Mouse (Mus musculus) MEL (cell line): ENCODE measurements around the gene Cbx5. TPM values are rescaled to one million over a fixed set of nuclear protein-coding genes. Genes with fewer than 3 reads are reported as not detected.
A peak's percentile ranks its signal among the peaks of the same experiment; 100 is the strongest.

Experiments used
- DNase-seq: peaks from one replicate; pipeline ENCODE4 v3.0.0; 2011; ENCODE audit warnings: low read depth, low spot score
- H3K27ac ChIP-seq: 2 replicates; pipeline ENCODE4 v1.5.1; 2012; ENCODE audit warnings: low read depth, mild to moderate bottlenecking, control low read depth, low read length, moderate library complexity; ENCODE audit not compliant: control insufficient read depth
- H3K27me3 ChIP-seq, 2 experiments: fragments of 150-350 bp in 1 of 2; sonication (generic) in 1 of 2; 2 replicates each; pipeline ENCODE4 v1.6.1; 2012; ENCODE audit warnings: low read length in 2 of 2, mild to moderate bottlenecking in 2 of 2, improper control_type of control experiment in 1 of 2, moderate library complexity in 1 of 2; ENCODE audit not compliant: insufficient read depth in 2 of 2, control insufficient read depth in 1 of 2
- H3K36me3 ChIP-seq, 2 experiments: 2 replicates each; pipeline ENCODE4 v1.6.1; 2012 to 2014; ENCODE audit warnings: low read length in 2 of 2, improper control_type of control experiment in 1 of 2, inconsistent platforms in 1 of 2, mild to moderate bottlenecking in 1 of 2; ENCODE audit not compliant: insufficient read depth in 2 of 2, control insufficient read depth in 1 of 2
- H3K4me1 ChIP-seq, 2 experiments: fragments of 150-350 bp in 1 of 2; sonication (generic) in 1 of 2; 2 replicates each; pipeline ENCODE4 v1.6.1; 2012; ENCODE audit warnings: low read length in 2 of 2, improper control_type of control experiment in 1 of 2, mild to moderate bottlenecking in 1 of 2; ENCODE audit not compliant: insufficient read depth in 2 of 2, control insufficient read depth in 1 of 2
- H3K4me3 ChIP-seq, 2 experiments: fragments of 150-350 bp in 1 of 2; sonication (generic) in 1 of 2; 2 replicates each; pipeline ENCODE4 v1.5.1; 2012; ENCODE audit warnings: low read depth in 2 of 2, low read length in 2 of 2, mild to moderate bottlenecking in 2 of 2, moderate library complexity in 2 of 2, control low read depth in 1 of 2, improper control_type of control experiment in 1 of 2; ENCODE audit not compliant: control insufficient read depth in 1 of 2, insufficient read depth in 1 of 2
- H3K79me2 ChIP-seq: 2 replicates; pipeline ENCODE4 v1.6.1; 2012; ENCODE audit warnings: mild to moderate bottlenecking, low read length, moderate library complexity; ENCODE audit not compliant: control insufficient read depth, poor library complexity, insufficient read depth
- H3K9ac ChIP-seq: 2 replicates; pipeline ENCODE4 v1.6.1; 2012; ENCODE audit warnings: low read depth, mild to moderate bottlenecking, control low read depth, low read length, moderate library complexity; ENCODE audit not compliant: control insufficient read depth, poor library complexity, severe bottlenecking
- H3K9me3 ChIP-seq: fragments of 150-350 bp; sonication (generic); replicated peaks from 2 replicates; pipeline ENCODE4 v1.6.1; 2012; ENCODE audit warnings: mild to moderate bottlenecking, low read length, improper control_type of control experiment, moderate library complexity; ENCODE audit not compliant: insufficient read depth
- CHD1 ChIP-seq: IDR thresholded peaks from 2 replicates; pipeline ENCODE4 v1.6.1; 2012; ENCODE audit warnings: low read depth, mild to moderate bottlenecking, inconsistent platforms, low read length, improper control_type of control experiment
- E2F4 ChIP-seq: IDR thresholded peaks from 2 replicates; pipeline ENCODE4 v1.6.1; 2011; ENCODE audit warnings: low read depth, low read length, improper control_type of control experiment, borderline replicate concordance
- ELF1 ChIP-seq: IDR thresholded peaks from 2 replicates; pipeline ENCODE4 v1.6.1; 2014; ENCODE audit warnings: low read depth, mild to moderate bottlenecking, inconsistent platforms, low read length, improper control_type of control experiment, moderate library complexity
- EP300 ChIP-seq, 2 experiments: IDR thresholded peaks; 2 replicates each; pipeline ENCODE4 v1.6.1; 2011; ENCODE audit warnings: improper control_type of control experiment in 2 of 2, low read length in 2 of 2, low read depth in 1 of 2, mild to moderate bottlenecking in 1 of 2
- ETS1 ChIP-seq: IDR thresholded peaks from 2 replicates; pipeline ENCODE4 v1.6.1; 2012; ENCODE audit warnings: low read depth, mild to moderate bottlenecking, inconsistent platforms, low read length, improper control_type of control experiment, moderate library complexity
- HCFC1 ChIP-seq: IDR thresholded peaks from 2 replicates; pipeline ENCODE4 v1.6.1; 2012; ENCODE audit warnings: low read depth, mild to moderate bottlenecking, inconsistent platforms, low read length, improper control_type of control experiment, moderate library complexity
- KAT2A ChIP-seq: conservative IDR thresholded peaks from 2 replicates; pipeline ENCODE4 v1.6.1; 2012; ENCODE audit warnings: low read depth, low read length, improper control_type of control experiment, inconsistent platforms
- MAFK ChIP-seq: IDR thresholded peaks from 2 replicates; pipeline ENCODE4 v1.6.1; 2011; ENCODE audit warnings: low read depth, mild to moderate bottlenecking, low read length, improper control_type of control experiment, borderline replicate concordance
- MAZ ChIP-seq: IDR thresholded peaks from 2 replicates; pipeline ENCODE4 v1.6.1; 2012; ENCODE audit warnings: low read depth, mild to moderate bottlenecking, inconsistent platforms, low read length, improper control_type of control experiment
- MEF2A ChIP-seq: IDR thresholded peaks from 2 replicates; pipeline ENCODE4 v1.6.1; 2014; ENCODE audit warnings: low read depth, mild to moderate bottlenecking, inconsistent platforms, low read length, improper control_type of control experiment; ENCODE audit not compliant: poor library complexity, insufficient replicate concordance, severe bottlenecking; ENCODE audit errors: extremely low read depth
- MXI1 ChIP-seq: IDR thresholded peaks from 2 replicates; pipeline ENCODE4 v1.6.1; 2011; ENCODE audit warnings: mild to moderate bottlenecking, low read depth, low read length, improper control_type of control experiment
- NELFE ChIP-seq: IDR thresholded peaks from 2 replicates; pipeline ENCODE4 v1.6.1; 2011; ENCODE audit warnings: low read depth, low read length, improper control_type of control experiment
- POLR2A ChIP-seq, 2 experiments: IDR thresholded peaks; 2 replicates each; pipeline ENCODE4 v1.6.1; 2011 to 2012; ENCODE audit warnings: low read length in 2 of 2, mild to moderate bottlenecking in 2 of 2, control low read depth in 1 of 2, improper control_type of control experiment in 1 of 2, low read depth in 1 of 2, moderate library complexity in 1 of 2; ENCODE audit not compliant: control insufficient read depth in 1 of 2, insufficient read depth in 1 of 2, poor library complexity in 1 of 2
- POLR2AphosphoS2 ChIP-seq: IDR thresholded peaks from 2 replicates; pipeline ENCODE4 v1.6.1; 2011; ENCODE audit warnings: low read length, improper control_type of control experiment
- RAD21 ChIP-seq: IDR thresholded peaks from 2 replicates; pipeline ENCODE4 v1.6.1; 2011; ENCODE audit warnings: mild to moderate bottlenecking, low read depth, low read length, improper control_type of control experiment
- RCOR1 ChIP-seq: IDR thresholded peaks from 2 replicates; pipeline ENCODE4 v1.6.1; 2012; ENCODE audit warnings: low read depth, mild to moderate bottlenecking, inconsistent platforms, low read length, improper control_type of control experiment
- SIN3A ChIP-seq: IDR thresholded peaks from 2 replicates; pipeline ENCODE4 v1.6.1; 2012; ENCODE audit warnings: low read length, improper control_type of control experiment, inconsistent platforms
- SMC3 ChIP-seq: IDR thresholded peaks from 2 replicates; pipeline ENCODE4 v1.6.1; 2011; ENCODE audit warnings: low read depth, low read length, improper control_type of control experiment
- TBP ChIP-seq: IDR thresholded peaks from 2 replicates; pipeline ENCODE4 v1.8.0; 2011; ENCODE audit warnings: low read depth, low read length, improper control_type of control experiment
- UBTF ChIP-seq: IDR thresholded peaks from 2 replicates; pipeline ENCODE4 v1.6.1; 2012; ENCODE audit warnings: low read depth, mild to moderate bottlenecking, inconsistent platforms, low read length, improper control_type of control experiment, moderate library complexity, borderline replicate concordance; ENCODE audit not compliant: insufficient read depth
- USF2 ChIP-seq, 2 experiments: IDR thresholded peaks; 2 replicates each; pipeline ENCODE4 v1.6.1; 2011 to 2012; ENCODE audit warnings: improper control_type of control experiment in 2 of 2, low read length in 2 of 2, borderline replicate concordance in 1 of 2, inconsistent platforms in 1 of 2, low read depth in 1 of 2, mild to moderate bottlenecking in 1 of 2; ENCODE audit not compliant: insufficient read depth in 1 of 2
- ZC3H11A ChIP-seq: IDR thresholded peaks from 2 replicates; pipeline ENCODE4 v1.6.1; 2012; ENCODE audit warnings: low read depth, mild to moderate bottlenecking, inconsistent platforms, low read length, improper control_type of control experiment
- ZNF384 ChIP-seq: IDR thresholded peaks from 2 replicates; pipeline ENCODE4 v1.6.1; 2012; ENCODE audit warnings: low read depth, mild to moderate bottlenecking, inconsistent platforms, low read length, improper control_type of control experiment
- polyA plus RNA-seq, 2 experiments: library from polyadenylated mRNA; stranded (reverse) in 1 of 2; unstranded in 1 of 2; fragments of >175 nt in 1 of 2; fragments of >200 nt in 1 of 2; gene quantifications; 2 replicates each; pipeline versions ENCODE4 v1.2.1 to v1.2.4; 2012; ENCODE audit warnings: low replicate concordance in 2 of 2, low read depth in 1 of 2; ENCODE audit not compliant: insufficient read length in 2 of 2, insufficient read depth in 1 of 2, missing spikeins in 1 of 2
- total RNA-seq: library from RNA; depleted of rRNA; stranded (reverse); fragments of 300-350 nt; gene quantifications from 2 replicates; pipeline ENCODE4 v1.2.3, GENCODE M21; 2012

Gene Cbx5
- total and polyA plus RNA-seq, 3 experiments = 39.8 to 67.1 (median 42.4) TPM

DNA sequence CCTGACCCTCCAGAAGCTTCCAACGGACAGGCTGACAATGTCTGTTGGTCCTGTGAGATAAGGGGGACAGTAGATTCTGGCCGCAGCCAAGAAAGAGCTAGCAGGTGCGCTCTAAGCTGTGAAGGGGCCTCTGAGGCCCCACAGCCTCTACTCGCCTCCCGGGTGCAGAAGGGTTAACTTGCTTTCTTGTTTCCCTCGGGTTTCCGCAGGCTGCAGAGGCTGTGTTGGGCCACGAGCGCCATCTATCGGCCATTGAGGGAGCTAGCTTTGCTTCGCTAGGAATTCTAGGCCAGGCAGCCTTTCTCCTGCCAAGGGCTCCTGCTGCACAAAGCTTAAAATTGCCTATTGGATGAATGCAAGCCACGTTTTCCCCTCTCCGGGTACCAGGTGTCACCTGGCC lies 74.2 kb downstream of the Cbx5 start (continued):
- TF ChIP-seq USF2 (IDR thresholded peaks at IDR 0.05; ENCODE audit: borderline replicate concordance in 1 of 2, insufficient read depth in 1 of 2, low read depth in 1 of 2, low read length in 2 of 2) (no peak), RCOR1 (0 out of 2 replicates have a peak, but pooled peaks have one; percentile 10), ZNF384 (no peak), UBTF (no peak), ETS1 (no peak), RAD21 (peak; percentile 79), E2F4 (0 out of 2 replicates have a peak, but pooled peaks have one; percentile 30), SMC3 (peak; percentile 79), CHD1 (no peak)
- TF ChIP-seq, all 39 proteins: peak for 10

DNA sequence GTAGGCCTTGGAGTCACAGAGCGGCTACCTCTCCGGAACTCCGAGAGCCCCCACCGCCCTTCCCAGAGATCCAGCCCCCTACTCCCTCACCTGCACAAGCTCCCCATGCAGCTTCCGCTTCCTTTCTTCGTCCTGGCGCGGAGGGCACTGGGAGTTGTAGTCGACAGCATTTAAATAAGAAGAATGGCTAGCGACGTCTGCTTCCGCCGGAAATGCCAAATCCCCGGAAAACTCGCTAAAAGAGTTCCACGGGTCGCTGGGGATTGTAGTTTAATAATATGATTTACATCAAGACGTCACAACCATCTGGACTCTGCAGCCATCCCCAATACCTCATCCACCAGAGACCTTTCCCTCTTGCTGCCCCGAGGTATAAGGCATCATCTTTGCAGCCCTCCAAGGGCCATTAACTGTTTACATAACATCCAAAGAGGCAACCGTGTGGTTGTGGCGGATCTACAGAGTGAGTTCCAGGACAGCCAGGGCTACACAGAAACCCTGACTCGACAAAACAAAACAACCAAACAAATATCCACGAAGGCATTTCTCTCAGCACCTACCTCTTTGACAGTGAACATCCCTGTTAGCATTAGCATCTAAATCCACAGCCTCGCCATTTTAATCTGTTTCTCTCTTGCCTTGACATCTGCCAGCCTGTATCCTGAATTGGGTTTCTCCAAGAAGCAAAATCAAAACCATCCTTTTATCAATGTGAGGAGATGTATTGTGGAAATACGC lies 76.3 kb downstream of the Cbx5 start:
- peaks cover 0 to 4% of the 10 kb centered on the region in 2 experiments; a peak in 1 of 4 replicates for H3K36me3 ChIP-seq
- peak overlapping the region; percentile 86 for H3K9ac ChIP-seq
- no peak overlapping the region; the same call in 1 of the 2 replicates for H3K27ac ChIP-seq
- H3K79me2 ChIP-seq = peaks cover 2% of the 10 kb centered on the region; the same call in 1 of the 2 replicates
- peak overlapping the region; percentile 83 to 97 for H3K4me3 ChIP-seq
- no peaks in the 10 kb centered on the region for H3K9me3 ChIP-seq
- H3K4me1 ChIP-seq = peaks cover 2 to 8% of the 10 kb centered on the region in 2 experiments; a peak in 3 of 4 replicates
- no peaks in the 10 kb centered on the region for H3K27me3 ChIP-seq
- peak; percentile 92 for DNase-seq
- TF ChIP-seq ELF1 (peak; percentile 95), ETS1 (no peak), NELFE (no peak; the same call in 1 of the 2 replicates), MXI1 (peak; percentile 44), POLR2A (IDR thresholded peaks at IDR 0.05; ENCODE audit: control insufficient read depth in 1 of 2, insufficient read depth in 1 of 2, low read depth in 1 of 2, low read length in 2 of 2, poor library complexity in 1 of 2) (peak in 1 of 2 experiments; percentile 59; a peak in 1 of 4 replicates), HCFC1 (peak; percentile 97), SIN3A (peak; percentile 65), MEF2A (no peak), KAT2A (peak; percentile 93), ZC3H11A (no peak), TBP (peak; percentile 49; the same call in 1 of the 2 replicates), POLR2AphosphoS2 (peak; percentile 27; the same call in 1 of the 2 replicates), MAFK (0 out of 2 replicates have a peak, but pooled peaks have one; percentile 32), MAZ (peak; percentile 34; the same call in 1 of the 2 replicates), EP300 (IDR thresholded peaks at IDR 0.05; ENCODE audit: low read depth in 1 of 2, low read length in 2 of 2) (no peak), UBTF (no peak)
